Mouse (Mus musculus) spleen, postnatal 36 days (tissue): Measurements from ENCODE around the gene Cpeb3.
"Not testable (repeated sequence)": the region's sequence is repeated elsewhere in the genome, so short reads cannot be mapped to it uniquely, and the experiment has no call there.

Experiments
- DNase-seq, 2 experiments: peaks; one replicate each; pipeline ENCODE4 v3.0.0; 2022; ENCODE audit warnings: low spot score in 2 of 2, mixed read lengths in 1 of 2

Cpeb3 gene

DNA sequence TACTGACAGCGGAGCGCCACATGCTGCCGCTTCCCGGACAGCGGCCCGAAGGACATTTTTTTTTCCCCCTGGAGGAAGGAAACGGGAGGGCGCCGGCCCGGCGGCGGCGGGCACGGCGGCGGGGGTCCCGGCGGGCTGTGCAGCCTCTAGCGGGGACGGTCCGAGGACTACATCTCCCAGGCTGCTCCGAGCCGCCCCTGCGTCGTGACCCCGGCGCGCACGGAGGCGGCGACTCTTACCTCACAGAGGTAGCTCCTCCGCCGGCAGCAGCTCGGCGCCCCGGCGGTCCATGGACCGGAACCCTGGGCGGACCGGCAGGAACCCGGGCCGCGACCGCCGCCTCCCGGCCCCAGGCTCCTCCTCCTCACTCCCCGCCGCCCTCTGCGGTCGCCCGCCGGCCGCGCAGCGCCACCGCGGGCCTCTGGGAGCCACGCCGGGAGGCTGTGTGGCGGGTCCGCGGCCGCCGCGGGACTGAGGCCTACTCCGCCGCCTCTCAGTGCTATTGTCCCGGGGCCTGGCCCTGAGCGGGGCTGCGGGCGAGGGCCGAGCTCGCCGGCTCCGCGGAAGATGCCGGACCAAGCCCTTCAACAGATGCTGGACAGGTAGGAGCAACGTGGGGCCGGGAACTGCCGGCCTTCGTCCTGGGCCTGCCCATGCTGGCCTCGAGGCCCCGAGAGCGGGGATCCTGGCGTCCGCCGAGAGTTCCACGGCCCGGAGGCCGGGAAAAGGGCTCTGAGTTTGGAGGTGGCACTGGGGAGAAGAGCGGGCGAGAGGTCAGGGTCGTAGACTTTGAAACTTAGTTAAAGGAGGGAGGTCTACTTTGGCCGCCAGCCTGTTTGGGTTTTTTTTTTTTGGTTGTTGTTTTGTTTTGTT is 862 bp downstream of the Cpeb3 start, which contains the start of gene March5:
TSS of gene March5 (plus strand) at position 241 of the 873 bp plus-strand sequence.
- DNase-seq = peak; percentile 90

DNA sequence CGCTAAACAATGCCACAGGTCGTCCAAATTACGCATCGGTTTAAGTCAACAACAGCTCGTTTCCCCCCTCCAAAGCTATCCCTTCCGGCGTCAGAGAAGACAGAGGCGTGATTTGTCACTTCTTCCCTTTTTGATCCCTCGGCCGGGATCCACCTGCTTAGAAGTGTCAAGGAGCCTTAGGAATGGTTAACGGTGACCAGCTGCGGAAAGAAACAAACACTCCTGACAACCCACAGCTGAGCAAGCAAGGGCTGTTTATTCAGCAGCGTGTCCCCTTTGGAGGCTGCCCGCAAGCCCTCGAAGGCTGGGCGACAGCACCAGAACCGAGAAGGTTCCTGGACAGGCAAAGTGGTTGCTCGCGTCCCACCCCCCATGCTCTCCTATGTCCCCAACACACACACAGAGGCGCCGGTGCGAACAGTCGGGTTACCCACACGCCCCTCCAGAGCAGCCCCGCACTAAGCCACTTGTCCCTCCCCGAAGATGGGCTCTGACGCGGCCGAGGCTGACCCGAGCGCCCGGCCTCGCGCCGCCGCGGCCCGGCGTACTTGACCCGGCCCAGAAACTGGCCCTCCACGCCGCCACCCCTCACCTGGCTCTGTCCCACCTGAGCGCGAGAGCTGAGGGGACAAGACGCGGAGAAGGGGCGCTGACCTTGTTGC is 1.6 kb downstream of the Cpeb3 start:
- peak; percentile 21 to 32 for DNase-seq

DNA sequence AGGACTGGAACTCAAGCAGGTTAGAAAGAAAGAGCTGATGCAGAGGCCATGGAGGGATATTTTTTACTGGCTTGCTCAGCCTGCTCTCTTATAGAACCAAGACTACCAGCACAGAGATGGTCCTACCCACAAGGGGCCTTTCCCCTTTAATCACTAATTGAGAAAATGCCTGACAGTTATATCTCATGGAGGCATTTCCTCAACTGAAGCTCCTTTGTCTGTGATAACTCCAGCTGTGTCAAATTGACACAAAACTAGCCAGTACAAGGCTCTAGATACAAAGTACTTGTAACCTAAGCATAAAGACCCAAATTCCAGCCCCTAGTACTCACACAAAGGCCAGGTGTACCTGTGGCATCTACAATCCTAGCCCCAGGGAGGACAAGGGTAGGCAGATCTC is 3.2 kb downstream of the Cpeb3 start:
- DNase-seq = not testable (repeated sequence)

DNA sequence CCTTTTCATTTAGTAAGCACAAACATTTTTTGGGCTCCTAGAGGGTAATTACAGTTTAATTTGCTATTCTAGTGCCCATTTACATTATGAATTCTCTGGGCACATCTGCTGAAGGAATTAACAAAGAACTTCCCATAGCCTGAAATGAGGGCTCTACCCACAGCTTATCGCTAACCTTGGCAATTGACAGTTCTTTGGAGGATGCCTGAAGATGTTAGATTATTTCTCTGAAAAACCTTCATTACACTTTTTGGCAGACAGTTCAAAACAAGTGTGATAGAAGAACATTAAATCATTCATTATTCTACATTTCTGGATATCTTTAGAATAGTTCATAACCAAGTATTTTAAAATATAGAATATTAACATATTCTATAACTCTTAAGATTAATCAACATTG is 5.0 kb downstream of the Cpeb3 start:
- no peak for DNase-seq

DNA sequence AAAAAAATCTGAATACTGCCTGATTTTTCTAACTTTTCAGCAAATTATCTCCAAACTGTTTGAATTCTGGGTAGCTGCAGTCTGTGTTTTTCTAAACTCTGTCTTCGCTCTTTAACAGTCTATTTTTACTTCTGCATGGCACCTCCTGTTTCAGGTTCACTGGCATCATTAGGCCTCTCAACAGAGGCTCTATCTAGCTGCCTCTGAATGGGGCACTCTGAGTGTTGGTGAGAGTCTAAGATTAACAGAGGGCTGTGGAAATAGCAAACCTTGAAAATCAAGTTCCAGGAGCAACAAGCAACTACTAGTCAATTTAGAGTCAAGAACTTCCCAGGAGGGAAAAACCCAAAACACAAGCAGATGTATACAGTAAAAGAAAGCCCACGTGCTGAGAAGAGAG is 8.5 kb downstream of the Cpeb3 start:
- no peak for DNase-seq

DNA sequence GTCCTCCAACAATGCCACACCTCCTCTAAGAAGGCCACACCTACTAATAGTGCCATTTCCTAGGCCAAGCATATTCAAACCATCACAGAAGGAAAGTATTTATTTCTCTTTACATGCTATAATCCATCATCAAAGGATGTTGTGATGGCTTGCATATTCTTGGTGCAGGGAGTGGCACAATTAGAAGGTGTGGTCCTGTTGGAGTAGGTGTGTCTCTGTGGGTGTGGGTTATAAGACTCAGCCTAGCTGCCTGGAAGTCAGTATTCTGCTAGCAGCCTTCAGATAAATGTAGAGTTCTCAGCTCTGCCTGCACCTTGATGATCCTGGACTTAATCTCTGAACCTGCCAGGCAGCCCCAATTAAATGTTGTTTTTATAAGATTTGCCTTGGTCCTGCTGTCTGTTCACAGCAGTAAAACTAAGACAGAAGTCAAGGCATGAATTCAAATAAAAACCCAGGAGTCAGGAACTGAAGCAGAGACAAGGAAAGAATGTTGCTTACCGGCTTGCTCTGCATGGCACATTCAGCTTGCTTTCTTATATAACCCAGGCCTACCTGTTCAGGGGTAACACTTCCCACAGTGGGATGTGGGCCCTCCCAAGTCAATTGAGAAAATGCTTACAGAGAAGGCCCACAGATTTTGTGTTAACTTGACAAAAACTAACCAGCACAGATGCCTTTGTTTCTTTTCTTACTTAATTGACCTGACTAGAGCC is 10.1 kb downstream of the Cpeb3 start:
- DNase-seq = peak in 1 of 2 experiments; percentile 30

DNA sequence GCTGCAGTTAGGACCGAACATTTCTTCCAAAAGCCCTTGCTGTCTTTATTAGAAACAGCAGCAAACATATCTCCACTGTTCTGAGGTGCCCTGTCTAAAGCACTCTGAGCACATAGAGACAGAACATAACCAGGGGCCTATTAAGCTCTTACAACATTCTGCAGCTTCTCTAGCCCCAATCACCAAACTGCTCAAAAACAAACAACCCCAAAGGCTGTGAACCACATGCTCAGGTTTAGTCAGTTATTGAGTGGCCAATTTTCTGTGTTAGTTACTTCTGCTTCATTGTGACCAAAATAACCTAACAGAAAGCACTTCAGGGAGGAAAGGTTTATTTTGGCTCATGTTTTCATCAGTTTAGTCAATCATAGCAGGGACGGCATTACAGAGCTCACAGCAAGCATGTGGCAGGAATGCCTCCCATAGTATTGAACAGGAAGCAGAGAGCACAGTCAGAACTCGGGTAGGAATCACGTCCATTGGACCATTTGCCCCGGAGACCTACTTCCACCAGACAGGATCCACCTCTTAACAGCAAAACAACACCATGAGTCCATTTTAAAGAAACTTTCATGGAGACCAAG is 15.8 kb downstream of the Cpeb3 start:
- no peak for DNase-seq

DNA sequence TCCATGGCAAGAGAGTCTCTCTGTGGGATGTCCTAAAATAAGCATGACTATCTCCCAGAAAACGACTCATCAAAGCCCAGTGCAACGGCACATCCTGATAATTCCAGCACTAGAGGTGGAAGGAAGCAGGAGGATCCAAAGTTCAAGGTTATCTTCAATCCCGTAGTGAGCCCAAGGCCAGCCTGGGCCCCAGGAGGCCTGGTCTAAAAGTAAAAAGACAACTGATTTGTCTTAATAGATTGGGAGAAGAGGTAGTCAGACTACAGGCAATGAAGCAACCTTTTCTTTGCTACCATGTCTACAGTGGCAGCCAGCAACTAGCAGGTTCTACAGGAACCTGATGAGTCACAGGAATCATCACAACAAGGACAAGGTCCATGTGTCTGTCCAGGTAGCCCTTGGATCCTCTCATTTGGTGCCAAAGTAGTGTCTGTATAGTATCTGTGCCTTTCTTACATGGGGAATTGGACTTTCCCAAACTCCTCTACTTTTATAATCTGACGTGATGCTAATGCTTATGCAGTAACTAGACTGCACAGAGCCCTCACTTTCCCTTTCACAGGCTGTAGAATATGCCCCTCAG is 19.9 kb downstream of the Cpeb3 start:
- DNase-seq = no peak

DNA sequence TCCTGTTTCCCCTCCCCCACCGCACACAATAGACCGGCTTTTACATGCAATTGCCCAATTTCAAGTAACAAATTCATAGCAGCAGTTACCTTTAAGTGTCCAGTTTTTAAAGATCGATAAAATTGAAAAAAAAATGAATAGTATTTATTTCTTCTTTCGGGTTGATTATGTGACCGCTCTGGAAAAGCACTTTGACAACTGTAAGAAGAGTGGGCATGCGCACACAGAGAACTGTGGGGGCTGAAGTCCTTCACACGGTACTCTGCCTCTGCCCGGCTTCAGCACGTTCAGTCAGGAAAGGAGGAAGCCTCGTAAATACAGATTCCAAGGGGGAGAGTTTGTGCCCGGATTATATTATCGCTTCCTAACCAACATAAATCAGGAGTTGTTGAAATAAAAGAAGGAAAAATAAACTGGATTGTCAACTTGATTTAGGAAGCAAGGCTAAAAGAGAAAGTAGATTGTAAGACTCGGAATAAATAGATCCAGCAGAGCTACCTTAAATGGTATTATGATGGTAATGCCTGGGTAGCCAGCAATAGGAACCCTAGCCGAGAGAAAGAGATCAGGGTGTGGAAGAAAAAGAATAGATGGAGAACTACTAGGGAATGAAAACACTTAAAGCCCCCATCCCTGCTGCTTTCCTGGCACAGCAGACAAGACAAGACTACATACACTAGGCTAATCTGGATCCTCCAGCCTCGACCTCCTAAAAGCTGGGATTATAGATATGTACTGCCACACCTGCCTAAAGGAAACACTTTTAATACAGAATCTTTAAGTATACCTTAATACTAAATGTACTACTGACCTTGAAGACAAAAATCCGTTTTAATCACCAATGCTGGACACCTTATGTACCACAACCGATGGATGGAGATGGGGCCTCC is 30.3 kb downstream of the Cpeb3 start:
- DNase-seq = peak; percentile 40 to 58

DNA sequence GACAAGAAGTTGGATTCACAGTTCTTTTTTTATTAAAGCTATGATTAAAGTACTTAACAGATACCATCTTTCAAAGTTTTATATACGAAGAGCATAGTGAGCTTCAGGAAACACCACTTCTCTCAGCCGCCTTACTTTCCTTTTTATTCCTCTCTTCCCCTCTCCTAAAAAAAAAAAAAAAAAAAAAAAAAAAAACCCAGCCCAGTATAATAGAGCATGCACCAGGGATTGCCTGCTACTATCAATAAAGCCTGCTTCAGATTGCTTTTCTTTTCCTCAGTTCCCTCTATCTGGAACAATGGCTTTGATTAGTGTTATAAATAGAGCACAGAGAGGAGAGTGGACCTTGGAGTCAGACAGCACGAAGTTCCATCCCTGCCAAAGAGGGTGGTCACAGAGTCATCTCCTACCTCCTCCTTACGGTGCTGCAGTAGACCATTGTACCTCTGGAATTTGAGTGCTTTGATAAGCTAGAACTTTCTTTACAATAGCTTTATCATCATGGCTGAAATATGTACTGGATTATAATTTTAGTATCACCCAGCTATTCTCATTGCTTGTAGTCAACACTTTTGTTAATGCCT is 31.4 kb downstream of the Cpeb3 start:
- no peak for DNase-seq

DNA sequence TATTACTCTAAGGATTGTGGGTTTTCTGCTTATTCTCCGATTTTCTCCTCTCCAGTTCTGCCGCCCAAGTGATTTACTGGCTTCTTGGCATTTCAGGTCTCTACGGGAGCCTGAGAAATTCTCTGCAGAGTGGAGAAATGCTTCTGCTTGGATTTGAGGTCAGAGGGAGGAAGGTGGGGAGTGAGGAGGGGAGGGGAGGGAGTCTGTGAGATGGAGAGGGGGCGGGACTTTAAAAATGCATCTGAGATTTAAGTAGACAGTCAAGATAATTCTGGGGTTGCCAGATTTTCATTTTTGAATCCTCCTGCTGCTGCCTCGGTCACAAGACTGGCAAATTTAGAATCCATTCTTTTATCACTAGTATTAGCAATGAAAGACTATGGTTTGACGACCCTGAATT is 32.5 kb downstream of the Cpeb3 start:
- no peak for DNase-seq

DNA sequence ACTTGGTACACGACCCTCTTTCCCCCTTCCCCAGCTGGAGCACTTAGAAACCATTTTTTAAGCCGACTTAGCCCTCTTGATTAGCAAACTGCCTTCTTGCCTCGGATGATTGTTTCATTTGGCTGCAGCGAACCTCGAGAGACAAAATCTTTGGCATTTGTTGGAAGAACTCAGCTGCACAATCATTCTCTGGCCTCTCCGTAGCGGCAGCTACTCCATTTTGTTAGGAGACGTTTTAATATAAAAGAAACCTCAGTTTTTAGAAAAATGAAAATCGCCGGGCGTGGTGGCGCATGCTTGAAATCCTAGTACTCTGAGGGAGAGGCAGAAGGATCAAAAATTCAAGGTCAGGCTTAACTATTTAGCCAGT is 33.0 kb downstream of the Cpeb3 start:
- DNase-seq = no peak

DNA sequence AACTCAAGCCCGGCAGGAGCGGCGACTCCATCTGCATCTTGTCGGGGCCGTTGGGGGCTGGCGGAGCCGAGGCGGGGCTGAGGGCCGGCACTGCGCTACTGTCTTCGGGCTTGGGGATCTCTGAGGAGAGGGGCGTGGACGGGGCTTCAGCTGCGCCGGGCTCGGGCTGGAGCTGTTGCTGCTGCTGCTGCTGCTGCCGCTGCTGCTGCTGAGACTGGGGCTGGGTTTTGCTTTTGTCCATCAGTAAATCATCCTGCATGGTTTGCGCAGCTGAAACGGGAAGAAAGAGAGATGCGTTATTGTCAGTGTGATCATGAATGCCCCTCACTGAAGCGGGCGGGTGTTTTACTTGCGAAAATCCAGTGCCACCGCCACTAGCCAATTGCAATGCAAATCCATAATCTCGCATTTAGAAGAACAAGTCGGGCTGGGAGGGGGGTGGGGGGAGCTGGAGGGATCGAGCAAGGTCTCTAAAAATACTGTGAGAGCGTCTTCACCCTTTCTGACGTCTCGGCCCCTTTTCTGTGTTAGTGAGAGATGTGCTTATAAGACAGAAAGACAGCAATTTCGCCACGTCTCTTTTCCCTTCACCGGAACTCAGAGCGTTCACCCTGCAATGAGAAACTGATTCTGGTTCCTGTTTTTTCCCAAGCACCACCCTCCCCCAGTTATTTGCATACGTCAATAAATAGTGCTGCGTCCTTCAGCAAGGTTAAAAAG is 33.5 kb downstream of the Cpeb3 start:
- peak; percentile 26 to 52 for DNase-seq

DNA sequence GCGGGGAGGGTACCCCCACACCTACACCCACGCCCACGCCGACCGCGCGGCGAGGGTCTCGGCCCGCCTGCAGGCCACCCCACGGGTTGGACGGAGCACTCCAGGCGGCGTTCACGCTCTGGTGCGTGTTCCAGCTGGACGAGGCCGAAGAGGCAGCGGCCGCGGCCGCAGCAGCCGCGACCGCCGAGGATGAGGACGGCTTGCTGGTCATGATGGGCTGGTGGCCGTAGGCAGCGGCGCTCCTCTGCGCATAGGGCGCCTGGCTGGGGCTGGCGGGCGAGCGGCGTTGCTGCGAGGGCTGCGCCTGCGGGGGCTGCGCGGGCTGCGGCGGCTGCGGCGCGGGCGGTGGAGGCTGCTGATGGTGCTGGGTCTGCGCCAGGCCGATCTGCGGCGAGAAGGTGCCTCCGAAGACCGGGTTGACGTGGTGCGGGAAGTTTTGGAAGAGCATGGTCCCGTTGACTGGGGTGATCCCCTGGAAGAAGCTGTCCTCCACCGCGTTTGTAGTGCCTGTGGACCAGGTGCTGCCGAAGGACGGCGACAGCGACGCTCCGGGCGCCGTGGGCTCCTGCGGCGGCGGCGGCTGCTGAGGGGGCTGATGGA is 34.2 kb downstream of the Cpeb3 start:
- peak in 1 of 2 experiments; percentile 4 for DNase-seq

DNA sequence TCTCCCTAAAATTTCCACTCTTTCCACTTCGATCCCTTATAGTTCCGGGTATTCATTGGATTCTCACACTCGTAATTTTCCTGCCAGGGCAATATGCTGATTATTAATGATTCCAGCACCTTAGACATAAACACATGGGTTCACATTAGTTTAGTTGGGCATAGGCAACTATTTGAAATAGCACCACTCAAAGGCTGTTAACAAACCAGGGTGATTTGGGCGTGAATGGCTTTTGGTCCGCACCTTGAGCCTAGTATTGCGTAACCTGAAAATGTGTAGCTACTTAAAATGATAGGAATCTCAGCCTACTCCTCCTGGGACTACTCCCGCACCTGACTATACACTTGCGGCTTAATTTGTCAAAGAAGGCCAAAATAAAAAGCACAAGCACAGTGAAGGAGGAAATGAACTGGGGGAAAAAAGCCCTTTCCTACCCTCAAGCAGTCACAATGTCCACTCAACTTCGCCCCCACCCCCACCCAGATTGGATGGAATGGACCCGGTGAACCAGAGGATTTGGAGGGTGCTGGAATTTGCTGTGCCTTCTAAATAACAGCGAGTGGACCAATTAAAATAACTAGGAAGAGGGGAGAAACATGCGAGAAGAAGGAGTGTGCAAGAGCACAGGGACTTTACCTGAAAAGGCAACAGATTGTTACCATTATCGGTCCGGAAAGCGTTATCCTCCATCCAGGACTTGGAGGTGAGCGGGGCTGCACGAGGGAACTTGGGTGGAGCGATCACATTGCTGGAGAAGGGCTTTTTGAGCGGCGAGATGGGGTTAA is 34.9 kb downstream of the Cpeb3 start:
- no peak for DNase-seq

DNA sequence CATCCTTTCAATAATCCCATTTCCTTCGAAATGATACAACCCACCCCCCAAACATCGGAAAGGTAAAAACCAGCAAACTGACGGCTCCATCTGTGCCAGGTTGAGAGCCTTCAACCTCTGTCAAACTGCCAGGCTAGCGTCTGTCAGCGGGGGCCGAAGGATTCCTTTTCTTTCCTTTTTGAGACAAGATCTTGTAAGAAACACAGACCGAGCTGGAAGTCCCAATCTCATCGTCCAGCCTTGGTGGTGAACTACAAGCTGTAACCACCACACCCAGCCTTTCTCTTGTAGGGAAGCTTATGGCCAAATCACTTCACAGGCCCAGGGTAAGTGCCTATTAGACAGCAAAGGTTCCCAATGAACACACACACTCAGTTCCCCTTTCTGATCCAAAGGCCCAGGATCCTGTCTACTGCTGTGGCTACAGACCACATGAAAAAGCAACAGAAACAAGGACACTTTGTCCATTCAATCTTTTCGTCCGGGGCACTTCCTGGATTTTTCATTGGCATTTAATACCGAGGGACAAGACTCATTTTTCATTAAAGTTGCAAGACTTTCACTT is 35.8 kb downstream of the Cpeb3 start:
- no peak for DNase-seq

DNA sequence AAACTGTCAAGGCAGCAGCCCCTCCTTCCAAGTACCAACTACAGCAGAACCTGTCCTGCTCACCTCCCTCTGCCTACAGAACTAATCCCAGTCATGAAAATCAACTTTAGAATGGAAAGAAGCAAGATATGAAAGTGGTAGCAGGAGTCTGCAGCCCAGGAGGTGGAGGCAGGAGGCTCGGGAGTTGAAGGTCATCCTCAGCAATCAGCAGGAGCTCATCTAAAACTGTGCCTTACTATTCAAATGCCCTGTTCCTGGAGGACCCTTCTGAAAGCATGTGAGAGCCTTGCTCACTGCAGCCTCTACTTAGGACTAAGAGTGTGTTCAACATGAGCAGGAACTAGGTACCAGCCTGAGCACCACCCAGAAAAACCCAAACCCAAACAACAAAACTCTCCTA is 36.3 kb downstream of the Cpeb3 start:
- DNase-seq = no peak

DNA sequence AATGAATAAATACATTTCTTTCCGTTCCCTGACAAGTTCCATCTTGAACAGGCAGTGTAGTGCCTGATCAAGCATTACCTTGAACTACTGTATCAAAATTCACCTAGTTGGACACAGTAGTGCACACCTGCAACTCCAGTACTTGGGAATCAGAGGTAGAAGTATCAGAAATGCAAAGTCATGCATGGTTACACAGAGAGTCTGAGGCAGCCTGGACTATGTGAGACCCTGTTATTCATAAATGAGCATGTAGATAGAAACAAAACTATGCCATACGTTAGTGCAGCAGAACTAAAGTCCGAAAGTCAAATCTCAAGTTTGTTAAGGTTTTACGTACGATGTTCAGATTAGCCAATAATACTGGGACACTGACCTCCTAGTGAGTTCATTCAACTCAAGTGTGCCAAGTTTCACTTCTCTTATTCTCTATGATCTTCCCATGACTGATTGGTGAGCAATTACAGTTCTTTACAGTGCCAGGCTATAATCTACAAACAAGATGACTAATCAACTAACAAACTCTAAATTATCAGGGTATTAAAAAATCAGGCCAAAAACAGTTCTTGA is 51.5 kb downstream of the Cpeb3 start:
- no peak for DNase-seq
